Mouse (Mus musculus): ENCODE results near the gene Shisal2a.

- TF ChIP-seq CTCF (IDR thresholded peaks at IDR 0.05; ENCODE audit: borderline replicate concordance, insufficient read depth, low read length) (no peak), POLR2A (IDR thresholded peaks at IDR 0.05; ENCODE audit: low read depth, low read length) (no peak)
These were observed 3.7 kb downstream of the Shisal2a start for GRCm38 (mm10) chr4:108379476-108379875.
